Mouse (Mus musculus) CH12.LX (cell line): ENCODE results near the gene Prpf4b.

Experiments
- BHLHE40 ChIP-seq: IDR thresholded peaks from 2 replicates; pipeline ENCODE4 v1.6.1; 2011; ENCODE audit warnings: mild to moderate bottlenecking, low read depth, low read length, improper control_type of control experiment
- CHD2 ChIP-seq: IDR thresholded peaks from 2 replicates; pipeline ENCODE4 v1.6.1; 2011; ENCODE audit warnings: low read length, improper control_type of control experiment
- CTCF ChIP-seq, 2 experiments: IDR thresholded peaks in 1 of 2; conservative IDR thresholded peaks in 1 of 2; 2 replicates each; pipeline ENCODE4 v1.5.1; 2011 to 2012; ENCODE audit warnings: low read depth in 2 of 2, low read length in 2 of 2, improper control_type of control experiment in 1 of 2, inconsistent platforms in 1 of 2, mild to moderate bottlenecking in 1 of 2, moderate library complexity in 1 of 2
- EP300 ChIP-seq: IDR thresholded peaks from 2 replicates; pipeline ENCODE4 v1.6.1; 2011; ENCODE audit warnings: low read length, improper control_type of control experiment
- GABPA ChIP-seq: IDR thresholded peaks from 2 replicates; pipeline ENCODE4 v1.6.1; 2012; ENCODE audit warnings: low read depth, low read length, improper control_type of control experiment, inconsistent platforms; ENCODE audit not compliant: insufficient replicate concordance
- KAT2A ChIP-seq: IDR thresholded peaks from 2 replicates; pipeline ENCODE4 v1.6.1; 2012; ENCODE audit warnings: low read length, improper control_type of control experiment, inconsistent platforms; ENCODE audit not compliant: insufficient replicate concordance
- MAZ ChIP-seq: IDR thresholded peaks from 2 replicates; pipeline ENCODE4 v1.6.1; 2012; ENCODE audit warnings: low read depth, mild to moderate bottlenecking, inconsistent platforms, low read length, improper control_type of control experiment, moderate library complexity
- MXI1 ChIP-seq: IDR thresholded peaks from 2 replicates; pipeline ENCODE4 v1.6.1; 2011; ENCODE audit warnings: mild to moderate bottlenecking, low read depth, low read length, improper control_type of control experiment
- POLR2A ChIP-seq: IDR thresholded peaks from 2 replicates; pipeline ENCODE4 v1.6.1; 2011; ENCODE audit warnings: low read depth, mild to moderate bottlenecking, improper control_type of control experiment, low read length
- TBP ChIP-seq: conservative IDR thresholded peaks from 2 replicates; pipeline ENCODE4 v1.6.1; 2011; ENCODE audit warnings: low read depth, low read length, improper control_type of control experiment
- ZNF384 ChIP-seq: IDR thresholded peaks from 2 replicates; pipeline ENCODE4 v1.6.1; 2012; ENCODE audit warnings: low read depth, low read length, improper control_type of control experiment, inconsistent platforms

DNA sequence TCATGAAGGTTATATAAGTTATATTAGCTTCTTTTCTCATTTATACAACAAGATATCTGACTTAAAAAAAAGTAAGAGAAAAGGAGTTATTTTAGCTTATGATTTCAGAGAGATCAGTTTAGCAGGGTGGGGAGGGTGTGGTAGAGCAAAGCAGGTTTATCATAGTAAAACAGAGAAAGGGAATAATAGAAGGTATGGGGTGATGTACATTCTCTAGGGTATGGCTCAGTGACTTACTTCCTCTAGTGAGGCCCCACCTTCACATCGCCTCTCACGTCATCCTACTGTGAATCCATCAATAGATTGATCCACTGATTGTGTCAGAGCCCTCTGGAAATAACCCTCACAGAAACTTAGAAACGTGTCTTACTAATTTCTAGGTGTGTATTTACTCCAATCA lies 24.3 kb upstream of the Prpf4b start:
- TF ChIP-seq MXI1 (no peak), GABPA (no peak), POLR2A (no peak), MAZ (no peak), EP300 (no peak), CTCF (conservative IDR thresholded peaks at IDR 0.05 in 1 of 2, IDR thresholded peaks at IDR 0.05 in 1 of 2; ENCODE audit: low read depth in 2 of 2, low read length in 2 of 2) (no peak), CHD2 (no peak), ZNF384 (no peak), KAT2A (no peak), BHLHE40 (no peak), TBP (no peak)
